Mouse (Mus musculus) stomach, embryonic 15.5 days (tissue): ENCODE results near the gene Rbm4. TPM values are rescaled to one million over a fixed set of nuclear protein-coding genes. Genes with fewer than 3 reads are reported as not detected.
"Not testable (repeated sequence)": the region's sequence is repeated elsewhere in the genome, so short reads cannot be mapped to it uniquely, and the experiment has no call there.

Source experiments
- ATAC-seq: fragments of 200-750 bp; cut with Nextera tagmentation; 2 replicates; pipeline ENCODE4 v1.8.0; 2017; ENCODE audit warnings: low read depth, moderate number of reproducible peaks, moderate TSS enrichment; ENCODE audit not compliant: insufficient read depth, low FRiP score
- H3K27ac ChIP-seq: fragments of 300-500 bp; sonication (generic); 2 replicates; pipeline ENCODE4 v1.5.1; 2015; ENCODE audit warnings: mild to moderate bottlenecking, inconsistent platforms
- H3K27me3 ChIP-seq: fragments of 300-500 bp; sonication (generic); replicated peaks from 2 replicates; pipeline ENCODE4 v1.6.1; 2015; ENCODE audit warnings: inconsistent platforms
- H3K36me3 ChIP-seq: fragments of 300-500 bp; sonication (generic); 2 replicates; pipeline ENCODE4 v1.6.1; 2015; ENCODE audit warnings: inconsistent platforms
- H3K4me1 ChIP-seq: fragments of 300-500 bp; sonication (generic); 2 replicates; pipeline ENCODE4 v1.6.1; 2015; ENCODE audit warnings: inconsistent platforms
- H3K4me2 ChIP-seq: fragments of 300-500 bp; sonication (generic); 2 replicates; pipeline ENCODE4 v1.6.1; 2015; ENCODE audit warnings: mild to moderate bottlenecking, inconsistent platforms
- H3K4me3 ChIP-seq: fragments of 300-500 bp; sonication (generic); replicated peaks from 2 replicates; pipeline ENCODE4 v1.5.1; 2015; ENCODE audit warnings: inconsistent platforms
- H3K9ac ChIP-seq: fragments of 300-500 bp; sonication (generic); 2 replicates; pipeline ENCODE4 v1.6.1; 2015; ENCODE audit warnings: inconsistent platforms
- H3K9me3 ChIP-seq: fragments of 300-500 bp; sonication (generic); 2 replicates; pipeline ENCODE4 v1.6.1; 2016; ENCODE audit warnings: inconsistent platforms
- WGBS: fragments of 180-500 bp; shearing (Covaris S2); methylation state at CpG from one replicate; pipeline ENCODE4 v1.1.7; 2015; 5-methylcytosine and 5-hydroxymethylcytosine counted together
- polyA plus RNA-seq: library from polyadenylated mRNA; unstranded; fragments of >200 nt; fragmentation: Nextera tagmentation; extraction: Ambion mirVana; gene quantifications from 2 replicates; pipeline ENCODE4 v1.2.1, GENCODE M21; 2015

Rbm4 gene
- polyA plus RNA-seq, 1 experiment from 2014 or later = 52.2 TPM

GRCm38 (mm10) chr19:4817182-4817835 lies 23.6 kb upstream of the Rbm4 start:
- WGBS = 48% methylated on average over 1 of the region's 1 CpGs
- Histone ChIP-seq H3K9me3 (no peaks in the 10 kb centered on the region), H3K4me2 (no peak overlapping the region), H3K36me3 (no peaks in the 10 kb centered on the region), H3K4me1 (no peaks in the 10 kb centered on the region), H3K4me3 (no peak overlapping the region), H3K9ac (no peak overlapping the region), H3K27me3 (no peaks in the 10 kb centered on the region), H3K27ac (peak overlapping the region; percentile 31)
- ATAC-seq = peak; percentile 79

GRCm38 (mm10) chr19:4813015-4813414 lies 19.3 kb upstream of the Rbm4 start:
- Histone ChIP-seq H3K4me1 (peaks cover 11% of the 10 kb centered on the region), H3K9me3 (no peaks in the 10 kb centered on the region), H3K4me3 (no peak overlapping the region), H3K9ac (no peak overlapping the region), H3K27ac (no peak overlapping the region), H3K36me3 (no peaks in the 10 kb centered on the region), H3K4me2 (no peak overlapping the region), H3K27me3 (no peaks in the 10 kb centered on the region)
- no peak for ATAC-seq
- 77% methylated on average over 6 of the region's 6 CpGs for WGBS

GRCm38 (mm10) chr19:4812334-4812949 lies 18.7 kb upstream of the Rbm4 start:
- 70% methylated on average over 8 of the region's 8 CpGs for WGBS
- Histone ChIP-seq H3K4me3 (peak overlapping the region; percentile 77), H3K4me2 (peak overlapping the region; percentile 49), H3K4me1 (peaks cover 13% of the 10 kb centered on the region), H3K9ac (peak overlapping the region; percentile 69; the same call in 1 of the 2 replicates), H3K27ac (peak overlapping the region; percentile 94; the same call in 1 of the 2 replicates)
- H3K27me3 ChIP-seq, H3K36me3 ChIP-seq, H3K9me3 ChIP-seq, ATAC-seq: not testable (repeated sequence)

- WGBS = 2% methylated on average over 12 of the region's 12 CpGs
- no peaks in the 10 kb centered on the region for H3K9me3 ChIP-seq
- H3K27me3 ChIP-seq = no peaks in the 10 kb centered on the region
- peak overlapping the region; percentile 77 for H3K4me3 ChIP-seq
- H3K9ac ChIP-seq = peak overlapping the region; percentile 69
- peak; percentile 38; the same call in 1 of the 2 replicates for ATAC-seq
- peak overlapping the region; percentile 49 for H3K4me2 ChIP-seq
- peak overlapping the region; percentile 94 for H3K27ac ChIP-seq
- H3K36me3 ChIP-seq = no peaks in the 10 kb centered on the region
- H3K4me1 ChIP-seq = peaks cover 13% of the 10 kb centered on the region
Observed at GRCm38 (mm10) chr19:4811909-4812242, 18.2 kb upstream of the Rbm4 start.

GRCm38 (mm10) chr19:4811063-4811908 lies 17.6 kb upstream of the Rbm4 start, which contains the start of the genes Gm21992 and Rbm14:
Gm21992 (minus strand) TSS chr19:4811612.
Rbm14 (minus strand) TSS chr19:4811634.
- WGBS = under 1% methylated on average over 83 of the region's 83 CpGs
- H3K27ac ChIP-seq = peak within 1 kb of the TSS; percentile 98
- ATAC-seq = peak; percentile 98

GRCm38 (mm10) chr19:4810746-4811062 lies 17.0 kb upstream of the Rbm4 start:
- Histone ChIP-seq H3K4me3 (peak overlapping the region; percentile 77), H3K27me3 (no peaks in the 10 kb centered on the region), H3K36me3 (no peaks in the 10 kb centered on the region), H3K9me3 (no peaks in the 10 kb centered on the region), H3K27ac (peak overlapping the region; percentile 98), H3K4me1 (peaks cover 13% of the 10 kb centered on the region), H3K9ac (peak overlapping the region; percentile 94), H3K4me2 (peak overlapping the region; percentile 82)
- no peak for ATAC-seq
- 0% methylated on average over 16 of the region's 17 CpGs for WGBS

More at GRCm38 (mm10) chr19:4811063-4811908, 17.6 kb upstream of the Rbm4 start, which contains the start of the genes Gm21992 and Rbm14:
- H3K4me3 ChIP-seq = peak within 1 kb of the TSS; percentile 77
- H3K4me1 ChIP-seq = peaks cover 13% of the 10 kb centered on the region
- no peaks in the 10 kb centered on the region for H3K9me3 ChIP-seq
- no peaks in the 10 kb centered on the region for H3K36me3 ChIP-seq
- H3K27me3 ChIP-seq = no peaks in the 10 kb centered on the region
- peak within 1 kb of the TSS; percentile 94 for H3K9ac ChIP-seq
- H3K4me2 ChIP-seq = peak within 1 kb of the TSS; percentile 82

- Histone ChIP-seq H3K36me3 (no peaks in the 10 kb centered on the region), H3K9ac (peak overlapping the region; percentile 94), H3K27me3 (no peaks in the 10 kb centered on the region), H3K4me3 (peak overlapping the region; percentile 77), H3K4me2 (peak overlapping the region; percentile 82), H3K9me3 (no peaks in the 10 kb centered on the region), H3K27ac (peak overlapping the region; percentile 98), H3K4me1 (peaks cover 13% of the 10 kb centered on the region)
- no peak for ATAC-seq
- WGBS = under 1% methylated on average over 14 of the region's 14 CpGs
Observed at GRCm38 (mm10) chr19:4810309-4810708, 16.6 kb upstream of the Rbm4 start.

GRCm38 (mm10) chr19:4803283-4803682 lies 9.6 kb upstream of the Rbm4 start:
- Histone ChIP-seq H3K4me3 (no peak overlapping the region), H3K9ac (no peak overlapping the region), H3K4me2 (no peak overlapping the region), H3K9me3 (no peaks in the 10 kb centered on the region), H3K4me1 (0 out of 2 replicates have a peak, but pooled peaks cover 4% of the 10 kb centered on the region), H3K27me3 (no peaks in the 10 kb centered on the region), H3K27ac (no peak overlapping the region), H3K36me3 (peaks cover 52% of the 10 kb centered on the region)
- WGBS = 80% methylated on average over 10 of the region's 10 CpGs
- ATAC-seq = no peak

GRCm38 (mm10) chr19:4802691-4803091 lies 9.0 kb upstream of the Rbm4 start:
- 97% methylated on average over 7 of the region's 7 CpGs for WGBS
- Histone ChIP-seq H3K27me3 (no peaks in the 10 kb centered on the region), H3K9me3 (no peaks in the 10 kb centered on the region), H3K4me1 (0 out of 2 replicates have a peak, but pooled peaks cover 2% of the 10 kb centered on the region), H3K27ac (no peak overlapping the region), H3K4me2 (no peak overlapping the region), H3K4me3 (no peak overlapping the region), H3K36me3 (peaks cover 52% of the 10 kb centered on the region), H3K9ac (no peak overlapping the region)
- no peak for ATAC-seq

GRCm38 (mm10) chr19:4799083-4799482 lies 5.4 kb upstream of the Rbm4 start:
- no peak overlapping the region for H3K27ac ChIP-seq
- no peak overlapping the region for H3K4me3 ChIP-seq
- no peak overlapping the region for H3K9ac ChIP-seq
- ATAC-seq = no peak
- no peaks in the 10 kb centered on the region for H3K9me3 ChIP-seq
- no peaks in the 10 kb centered on the region for H3K4me1 ChIP-seq
- H3K27me3 ChIP-seq = no peaks in the 10 kb centered on the region
- no peak overlapping the region for H3K4me2 ChIP-seq
- WGBS = 88% methylated on average over 5 of the region's 5 CpGs
- peaks cover 61% of the 10 kb centered on the region for H3K36me3 ChIP-seq

GRCm38 (mm10) chr19:4797846-4798245 lies 4.1 kb upstream of the Rbm4 start:
- no peak for ATAC-seq
- Histone ChIP-seq H3K4me2 (no peak overlapping the region), H3K36me3 (peaks cover 50% of the 10 kb centered on the region), H3K9ac (no peak overlapping the region), H3K4me1 (no peaks in the 10 kb centered on the region), H3K9me3 (no peaks in the 10 kb centered on the region), H3K4me3 (no peak overlapping the region), H3K27ac (no peak overlapping the region), H3K27me3 (no peaks in the 10 kb centered on the region)
- 97% methylated on average over 2 of the region's 2 CpGs for WGBS

- Histone ChIP-seq H3K27me3 (no peaks in the 10 kb centered on the region), H3K36me3 (peaks cover 42% of the 10 kb centered on the region), H3K9me3 (no peaks in the 10 kb centered on the region), H3K4me1 (peaks cover 6% of the 10 kb centered on the region), H3K27ac (no peak overlapping the region), H3K9ac (no peak overlapping the region), H3K4me3 (no peak overlapping the region), H3K4me2 (no peak overlapping the region)
- no peak for ATAC-seq
- WGBS = 71% methylated on average over 1 of the region's 1 CpGs
Observed at GRCm38 (mm10) chr19:4795929-4796328, 2.2 kb upstream of the Rbm4 start.
